Comparison of ENCODE assay signal across 26 mouse cellular contexts in the genomic region with DNA sequence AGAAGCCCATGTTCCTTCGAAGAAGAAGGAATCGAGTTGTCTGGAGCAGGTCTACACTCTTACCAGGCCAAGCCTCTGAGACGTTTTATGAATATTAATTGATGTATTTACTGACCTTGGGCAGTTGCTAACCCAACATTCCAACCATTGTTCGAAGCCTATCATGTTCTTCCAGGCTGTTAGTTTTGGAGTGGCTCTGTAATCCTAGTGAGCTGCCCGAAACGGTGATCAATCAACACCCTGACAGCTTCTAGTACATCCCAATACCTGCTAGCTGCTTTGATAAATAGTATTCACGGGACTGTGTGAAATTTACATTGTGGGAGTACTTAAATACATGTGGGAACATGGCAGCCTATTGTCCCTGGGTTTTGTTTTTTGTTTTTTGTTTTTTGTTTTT.
DNase-seq lines count a peak whose midpoint lies in the region; ATAC-seq lines count a peak whose summit lies in the region.
"Had no signal": no experiment of that assay in that cellular context is flagged by ENCODE, and none has a peak within 500 bp of the region (broad histone marks: within the 10 kb centered on the region; RNA-seq: fewer than 3 reads in every experiment).

No protein-coding gene starts in this region.

- no peak overlapping the region for H3K9ac ChIP-seq in kidney, embryonic 14.5 days (ENCODE audit: low read depth, low read length)
- H3K9ac ChIP-seq: forebrain, embryonic 13.5 days; heart, embryonic 13.5 days; limb, embryonic 12.5 days; liver, embryonic 15.5 days; lung, embryonic 15.5 days; midbrain, embryonic 12.5 days; neural tube, embryonic 13.5 days had no signal

- H3K27ac ChIP-seq in kidney, embryonic 14.5 days (ENCODE audit: low read depth, low read length): no peak overlapping the region
- H3K27ac ChIP-seq: forebrain, embryonic 13.5 days; heart, embryonic 13.5 days; limb, embryonic 12.5 days; liver, embryonic 15.5 days; lung, embryonic 15.5 days; midbrain, embryonic 12.5 days; neural tube, embryonic 13.5 days had no signal

- H3K27me3 ChIP-seq in kidney, embryonic 14.5 days (ENCODE audit: control insufficient read depth, insufficient read depth, low read length): no peaks in the 10 kb centered on the region
- H3K27me3 ChIP-seq: CH12.LX; forebrain, embryonic 13.5 days; heart, embryonic 13.5 days; limb, embryonic 12.5 days; liver, embryonic 15.5 days; lung, embryonic 15.5 days; midbrain, embryonic 12.5 days; neural tube, embryonic 13.5 days had no signal

- 43% methylated on average over 7 of the region's 7 CpGs for WGBS in kidney, embryonic 14.5 days

- no peak overlapping the region for H3K4me2 ChIP-seq in kidney, embryonic 14.5 days (replicated peaks; ENCODE audit: low read depth, low read length)
- H3K4me2 ChIP-seq: forebrain, embryonic 13.5 days; heart, embryonic 13.5 days; limb, embryonic 12.5 days; liver, embryonic 15.5 days; lung, embryonic 15.5 days; midbrain, embryonic 12.5 days; neural tube, embryonic 13.5 days had no signal

- H3K9me3 ChIP-seq in kidney, embryonic 14.5 days (ENCODE audit: control insufficient read depth, low read length): no peaks in the 10 kb centered on the region
- H3K9me3 ChIP-seq: forebrain, embryonic 13.5 days; heart, embryonic 13.5 days; limb, embryonic 12.5 days; liver, embryonic 15.5 days; lung, embryonic 15.5 days; midbrain, embryonic 12.5 days; neural tube, embryonic 13.5 days had no signal

- no peaks in the 10 kb centered on the region for H3K4me1 ChIP-seq in kidney, embryonic 14.5 days (ENCODE audit: control insufficient read depth, insufficient read depth, low read length)
- H3K4me1 ChIP-seq: forebrain, embryonic 13.5 days; liver, embryonic 15.5 days; midbrain, embryonic 12.5 days; neural tube, embryonic 13.5 days had no signal

- ATAC-seq in kidney, embryonic 14.5 days (ENCODE audit: low FRiP score, low TSS enrichment): 0 out of 2 replicates have a peak, but pooled peaks have one; percentile 28
- ATAC-seq: forebrain, embryonic 13.5 days; hindbrain, embryonic 16.5 days had no signal

- H3K4me3 ChIP-seq in kidney, embryonic 14.5 days (ENCODE audit: low read length): no peak overlapping the region
- H3K4me3 ChIP-seq: forebrain, embryonic 13.5 days; heart, embryonic 13.5 days; limb, embryonic 12.5 days; liver, embryonic 15.5 days; lung, embryonic 15.5 days; midbrain, embryonic 12.5 days; neural tube, embryonic 13.5 days had no signal

- peak; percentile 57 for DNase-seq in embryo, embryonic 10 days (ENCODE audit: low spot score)
- DNase-seq in embryo, embryonic 11 days: no peak
- DNase-seq in kidney, postnatal 36 days: no peak
- peak; percentile 56 for DNase-seq in mesoderm, embryonic 11.5 days (ENCODE audit: low read depth, low spot score)
- DNase-seq in urinary bladder, postnatal 36 days (ENCODE audit: low spot score in 2 of 2): no peak
- DNase-seq in right cerebral cortex, postnatal 25 days: no peak
- DNase-seq: adrenal gland, postnatal 14 days; cerebellum, adult 11-12 months; cerebellum, adult 9-11 months; gastrocnemius, postnatal 36 days; heart, postnatal 10 days; kidney, adult 18-20 months; kidney, postnatal 10 days; layer of hippocampus, adult 9-11 months; right cerebral cortex, postnatal 14 days; thymus, postnatal 4 days had no signal

- no peaks in the 10 kb centered on the region for H3K36me3 ChIP-seq in kidney, embryonic 14.5 days (ENCODE audit: control insufficient read depth, insufficient read depth, low read length)
- H3K36me3 ChIP-seq: heart, embryonic 13.5 days; limb, embryonic 12.5 days; liver, embryonic 15.5 days; lung, embryonic 15.5 days; midbrain, embryonic 12.5 days; neural tube, embryonic 13.5 days had no signal

Comparison
In these comparisons a context has a peak if more than half of its experiments do, and no peak if none do; other contexts are left out.
1. DNase-seq: peak in embryo, embryonic 10 days (single experiment) and mesoderm, embryonic 11.5 days (single experiment); none in embryo, embryonic 11 days (single experiment), kidney, postnatal 36 days (0 of 2), urinary bladder, postnatal 36 days (0 of 2) and right cerebral cortex, postnatal 25 days (single experiment).